Mouse (Mus musculus): ENCODE data around the gene Krtap7-1.

Gene Krtap7-1

DNA sequence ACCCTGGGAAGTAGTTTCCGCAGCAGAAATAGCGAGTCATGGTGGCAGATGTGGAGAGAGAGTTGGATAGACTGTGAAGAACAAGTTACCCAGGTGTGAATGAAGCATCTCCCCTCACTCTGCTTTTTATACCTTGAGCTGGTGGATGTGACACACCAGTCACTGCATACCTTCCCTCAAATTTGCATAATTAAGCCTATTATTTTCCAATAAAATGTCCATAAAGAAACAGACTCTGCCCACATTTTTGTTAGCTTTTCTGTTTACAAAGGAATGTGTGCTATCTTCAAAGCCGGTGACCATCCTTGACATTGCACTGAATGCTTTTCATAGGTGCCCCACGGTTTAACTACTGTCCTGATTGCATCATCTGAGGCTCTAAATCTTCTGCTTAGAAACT, at the start of gene Krtap7-1:
Krtap7-1 (minus strand) TSS at position 101 of the 400 bp plus-strand sequence.
- DNase-seq: no peak

DNA sequence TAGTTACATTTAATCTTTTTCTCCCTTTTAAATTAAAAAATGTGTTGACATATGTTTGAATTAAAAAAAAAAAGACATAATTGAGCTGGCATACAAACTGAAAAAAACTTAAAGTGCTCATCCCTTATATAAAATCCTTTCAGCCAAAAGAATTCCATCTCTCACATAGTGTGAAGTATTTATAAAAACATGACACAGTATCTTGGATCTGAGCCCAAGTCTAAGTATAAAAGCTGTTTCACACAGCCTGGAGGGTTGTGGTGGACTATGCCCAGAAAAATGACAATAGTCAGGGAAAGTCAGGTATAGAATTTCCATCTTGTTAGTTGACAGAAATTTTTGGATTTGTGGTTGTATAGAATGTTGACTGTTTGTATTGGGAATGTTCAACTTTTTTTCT, 42.2 kb upstream of the Krtap7-1 start:
- no peak for DNase-seq

DNA sequence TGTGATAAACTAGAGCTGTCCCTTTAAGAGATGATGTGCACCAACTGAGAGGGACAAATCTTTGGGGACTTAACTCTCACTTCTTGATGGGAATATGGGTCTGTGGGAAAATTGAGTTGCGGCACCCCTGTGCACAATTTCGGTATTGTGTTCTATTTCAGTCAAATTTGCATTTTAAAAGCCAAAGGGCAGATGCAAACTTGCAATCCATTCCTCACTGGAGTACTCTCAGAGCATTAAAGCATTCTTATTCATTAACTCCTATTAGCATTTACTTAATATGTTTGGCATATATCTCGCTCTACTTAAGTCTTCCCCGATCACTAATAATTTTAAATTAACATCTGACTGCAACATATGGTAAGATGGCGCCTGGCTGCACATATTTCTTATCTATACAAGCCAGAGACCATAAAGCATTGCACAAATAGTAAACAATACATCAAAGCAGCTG, 29.9 kb upstream of the Krtap7-1 start:
- DNase-seq: no peak

DNA sequence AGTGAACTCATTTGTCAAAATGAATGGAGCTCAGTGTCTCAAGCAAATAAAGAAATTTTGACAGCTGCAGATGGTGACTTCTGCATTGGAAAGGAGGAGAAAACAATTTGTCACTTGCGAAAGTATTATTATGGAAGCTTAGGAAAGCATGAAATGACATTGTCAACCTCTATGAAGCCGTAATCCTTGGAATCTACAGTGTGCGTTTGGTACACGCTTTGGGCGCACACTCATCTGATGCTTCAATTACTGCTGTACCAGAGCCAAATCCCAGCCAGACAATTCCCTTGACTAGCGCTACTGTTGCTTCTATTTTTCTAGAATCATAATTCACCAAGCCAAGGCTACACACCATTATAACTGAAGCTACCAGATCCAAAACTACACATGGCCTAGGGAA, 29.2 kb upstream of the Krtap7-1 start:
- DNase-seq: no peak

DNA sequence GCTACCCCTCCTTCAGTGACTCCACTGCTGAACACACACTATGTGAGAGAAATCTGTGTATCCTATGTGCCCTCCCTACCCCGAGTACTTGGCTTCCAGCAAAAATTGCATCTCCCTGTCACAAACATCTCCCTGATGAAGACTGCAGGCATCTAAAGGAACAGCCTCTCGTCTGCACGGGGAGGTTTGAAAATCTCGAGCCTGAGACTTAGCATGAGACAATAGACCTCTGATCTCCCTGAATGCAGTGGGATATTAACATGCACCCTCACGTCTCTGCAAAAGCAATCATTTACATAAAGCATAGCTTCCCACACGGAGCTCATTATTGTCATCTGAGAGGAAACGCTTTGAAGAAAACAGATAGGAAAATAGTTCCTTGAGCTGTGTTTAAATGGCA, 22.4 kb upstream of the Krtap7-1 start:
- DNase-seq: no peak

DNA sequence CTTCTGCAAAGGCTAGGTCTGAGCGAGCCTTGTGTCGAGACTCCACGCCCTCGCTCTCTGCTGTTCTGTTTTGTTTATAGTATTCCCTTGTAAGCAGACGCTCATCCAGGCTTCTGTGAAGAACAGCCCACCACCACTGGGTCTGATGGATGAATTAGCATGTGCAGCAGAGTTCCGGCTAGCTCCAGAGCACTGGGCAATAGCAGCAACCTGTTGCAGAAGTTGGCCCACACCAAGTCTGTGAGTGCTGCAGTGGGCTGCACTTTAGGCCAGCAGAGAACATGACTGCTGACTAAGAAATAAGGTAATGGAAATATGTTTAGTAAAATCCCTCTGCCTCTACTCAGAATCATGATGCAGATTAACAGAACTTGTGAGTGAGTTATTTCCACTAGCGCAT, 21.7 kb upstream of the Krtap7-1 start:
- DNase-seq: no peak

DNA sequence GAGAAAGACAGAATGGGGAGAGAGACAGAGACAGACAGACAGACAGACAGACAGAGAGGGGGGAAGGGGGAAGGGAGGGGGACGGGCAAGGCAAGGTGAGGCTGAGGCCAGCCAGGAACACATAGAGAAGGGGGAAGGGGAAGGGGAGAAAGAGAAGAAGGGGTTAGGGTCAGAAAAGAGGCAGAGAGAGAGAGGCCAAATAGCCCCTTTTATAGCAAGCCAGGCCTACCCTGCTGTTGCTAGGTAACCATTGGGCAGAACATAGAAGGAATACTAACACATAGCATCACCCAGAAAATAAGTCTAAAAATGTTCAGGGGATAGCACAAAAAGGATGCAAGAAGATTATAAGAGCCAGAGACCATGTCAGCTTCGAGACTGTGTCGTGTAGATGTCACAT, 20.3 kb upstream of the Krtap7-1 start:
- DNase-seq: no peak

DNA sequence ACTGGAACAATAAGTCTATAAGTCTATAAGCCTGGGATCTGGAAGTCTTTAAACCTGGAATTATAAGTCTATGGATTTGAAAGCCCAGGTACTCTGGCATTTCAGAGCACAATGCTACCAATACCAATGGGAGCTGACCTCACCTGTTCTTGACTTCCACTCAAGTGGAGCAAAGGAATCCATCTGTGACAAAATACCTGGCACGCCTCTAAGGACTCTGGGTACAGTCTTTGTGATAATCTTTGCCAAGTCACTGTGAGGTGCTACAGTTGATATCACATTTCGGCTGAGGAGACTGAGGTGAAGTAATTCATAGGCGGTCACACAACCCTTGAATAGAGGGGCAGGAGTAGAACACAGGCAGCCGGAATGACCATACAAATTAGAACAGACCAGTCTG, 12.9 kb upstream of the Krtap7-1 start:
- DNase-seq: no peak

DNA sequence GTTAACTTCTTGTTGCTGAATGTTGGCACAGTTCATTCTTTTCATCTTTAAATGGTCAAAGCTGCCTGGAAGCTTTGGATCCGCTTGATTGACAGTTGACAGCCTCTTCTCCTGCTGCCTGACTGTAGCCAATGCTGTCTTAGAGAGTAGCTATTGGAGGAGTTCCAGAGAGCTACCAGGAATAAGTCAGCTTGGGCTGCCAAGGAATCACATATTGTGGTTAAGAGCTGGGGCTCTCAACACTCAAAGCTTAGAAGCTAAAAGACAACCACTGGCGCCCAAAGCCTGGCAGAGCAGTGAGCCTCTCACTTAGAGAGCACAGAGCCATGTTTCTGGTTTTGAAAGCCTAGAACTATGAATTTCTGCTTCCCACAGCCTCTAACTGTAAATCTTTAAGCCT, 12.4 kb upstream of the Krtap7-1 start:
- DNase-seq: no peak

DNA sequence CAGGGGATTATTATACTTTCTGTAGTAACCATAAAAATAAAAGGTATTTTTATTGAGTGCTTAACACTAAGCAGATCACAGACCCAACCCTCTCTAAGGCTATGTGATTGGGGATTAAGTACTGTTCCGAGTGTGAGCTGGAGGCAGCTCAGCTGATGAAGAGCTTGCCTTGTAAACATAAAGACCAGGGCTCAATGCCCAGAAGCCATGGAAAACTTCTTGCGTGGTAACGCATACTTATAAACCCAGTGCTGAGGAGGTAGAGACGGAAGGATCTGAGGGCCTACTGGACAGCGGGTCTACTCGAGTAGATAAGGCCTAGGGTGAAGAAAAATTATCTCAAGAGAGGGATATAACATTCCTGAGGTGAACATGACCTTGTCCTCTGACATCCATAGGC, 12.0 kb upstream of the Krtap7-1 start:
- DNase-seq: no peak

DNA sequence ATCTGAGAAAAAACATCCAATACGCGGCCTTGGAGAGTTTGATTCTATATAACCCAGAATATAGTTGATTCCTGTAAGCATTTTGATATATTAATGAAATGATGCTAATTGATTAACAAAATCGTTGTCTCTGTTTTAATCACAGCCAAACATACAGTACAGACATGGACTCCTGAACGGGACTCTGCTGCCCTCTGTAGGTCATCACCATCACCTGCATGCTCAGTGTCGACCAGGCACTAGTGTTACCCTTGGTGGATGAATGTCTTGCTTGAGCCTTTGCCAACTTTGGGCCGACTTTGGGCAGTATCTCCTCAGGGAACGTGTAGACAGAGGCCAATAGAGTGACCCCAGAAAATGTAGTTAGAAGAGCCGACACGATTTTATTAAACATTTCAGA, 9.5 kb upstream of the Krtap7-1 start:
- DNase-seq: peak; percentile 3

DNA sequence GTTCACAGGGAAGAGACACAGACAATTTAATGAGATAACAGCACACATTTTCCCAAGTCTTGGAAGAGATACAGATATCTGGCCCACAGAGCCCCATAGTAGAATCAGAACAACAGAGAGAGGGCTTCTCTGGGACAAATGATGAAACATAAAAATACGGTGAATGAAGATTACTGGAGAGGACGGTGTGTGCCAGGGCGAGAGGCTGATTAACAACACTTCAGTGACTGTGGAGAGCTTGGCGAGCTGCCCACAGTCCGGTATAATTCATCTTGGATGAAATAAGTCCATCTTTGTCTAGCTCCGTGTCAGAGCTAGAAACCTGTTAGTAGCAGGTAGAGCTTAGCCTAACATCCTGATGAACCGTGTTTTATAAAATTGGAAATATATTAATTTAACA, 5.3 kb upstream of the Krtap7-1 start:
- DNase-seq: no peak

DNA sequence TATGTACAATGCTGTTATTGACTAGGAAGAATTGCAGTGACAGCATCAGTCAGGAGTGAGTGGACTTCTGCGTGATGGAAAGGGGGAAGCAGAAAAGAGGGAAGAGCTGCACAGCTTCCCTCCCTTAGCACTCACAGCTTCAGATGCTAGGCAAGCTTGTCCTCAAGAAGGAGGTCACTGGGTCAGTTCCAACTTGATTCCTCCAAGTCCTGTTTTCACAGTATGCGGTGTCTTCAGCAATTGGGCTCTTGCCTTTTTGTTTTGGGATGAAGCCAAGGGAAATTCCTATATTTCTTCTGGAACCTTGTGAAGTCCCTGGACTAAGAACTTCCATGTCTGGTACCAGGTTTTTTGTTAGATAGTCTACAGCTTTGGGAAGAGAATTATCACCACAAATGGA, 4.6 kb downstream of the Krtap7-1 start:
- DNase-seq: no peak

DNA sequence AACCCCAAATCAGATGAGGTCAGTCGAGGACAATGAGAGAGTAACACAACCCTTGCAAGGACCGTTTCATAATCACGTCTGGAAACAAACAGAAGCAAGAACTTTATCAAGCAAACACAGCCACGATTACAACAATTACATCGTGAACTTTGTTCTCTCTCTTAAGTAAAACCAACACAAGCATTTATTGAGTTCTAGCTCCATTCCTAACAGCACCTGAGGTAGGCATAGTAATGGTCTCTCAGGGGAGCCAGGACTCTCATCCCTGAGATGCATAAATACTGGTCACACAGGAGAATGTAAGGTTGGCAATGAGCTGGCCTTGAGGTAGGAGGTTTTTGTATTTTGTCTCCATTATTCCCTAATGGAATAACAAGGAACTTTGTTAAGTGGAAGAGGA, 6.3 kb downstream of the Krtap7-1 start:
- DNase-seq: no peak

DNA sequence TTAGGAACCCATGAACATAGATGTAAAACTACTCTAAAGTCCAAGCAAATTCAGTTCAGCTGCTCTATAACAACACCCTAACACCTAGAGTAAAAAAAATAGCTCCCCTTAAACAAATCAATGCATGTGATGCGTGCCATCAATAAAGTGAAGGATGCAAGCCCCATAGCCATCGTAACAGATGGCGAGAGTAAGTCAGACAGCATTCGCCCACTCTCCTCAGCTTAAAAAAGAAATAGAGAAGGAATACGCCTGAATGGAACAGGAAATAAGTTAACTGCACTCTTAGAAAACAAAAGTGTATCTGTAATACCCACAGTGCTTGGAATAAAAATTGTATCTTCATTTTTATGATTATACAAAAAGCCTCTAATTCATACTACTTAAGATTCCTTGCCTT, 11.1 kb downstream of the Krtap7-1 start:
- no peak for DNase-seq

DNA sequence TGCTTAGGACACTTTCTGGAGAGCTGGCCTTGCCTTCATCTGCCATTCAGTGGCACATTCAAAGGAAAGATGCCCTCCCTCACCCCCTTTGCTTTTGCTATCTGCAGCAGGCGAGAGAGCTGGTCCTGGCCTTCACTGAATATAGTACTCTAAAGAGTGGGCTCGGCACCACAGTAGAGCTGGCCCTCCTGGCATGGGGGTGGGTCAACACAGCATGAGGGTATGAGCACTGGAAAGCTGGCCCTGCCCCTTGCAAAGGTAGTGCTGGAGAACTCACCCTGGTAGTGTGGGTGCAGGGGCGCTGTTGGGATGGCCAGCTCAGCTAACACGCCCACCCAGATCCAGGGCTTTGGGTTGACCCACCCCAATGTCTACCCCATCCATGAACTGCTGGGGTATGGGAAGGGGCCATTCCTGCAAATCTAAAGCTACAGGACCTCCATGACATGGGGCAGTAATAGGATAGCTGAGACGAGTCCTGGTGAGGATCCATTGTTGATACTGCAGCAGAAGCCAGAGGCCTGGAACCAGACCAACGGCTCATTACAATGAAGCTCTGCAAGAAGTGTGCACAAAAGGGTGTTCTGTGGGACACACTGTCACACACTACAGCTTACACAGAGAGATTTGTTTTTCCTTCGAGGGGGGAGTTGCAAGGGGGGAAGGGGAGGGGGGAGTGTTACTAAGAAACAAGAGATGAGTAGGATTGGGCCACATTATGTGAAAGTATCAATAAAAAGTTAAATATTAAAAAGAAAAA, 12.5 kb downstream of the Krtap7-1 start:
- no peak for DNase-seq

DNA sequence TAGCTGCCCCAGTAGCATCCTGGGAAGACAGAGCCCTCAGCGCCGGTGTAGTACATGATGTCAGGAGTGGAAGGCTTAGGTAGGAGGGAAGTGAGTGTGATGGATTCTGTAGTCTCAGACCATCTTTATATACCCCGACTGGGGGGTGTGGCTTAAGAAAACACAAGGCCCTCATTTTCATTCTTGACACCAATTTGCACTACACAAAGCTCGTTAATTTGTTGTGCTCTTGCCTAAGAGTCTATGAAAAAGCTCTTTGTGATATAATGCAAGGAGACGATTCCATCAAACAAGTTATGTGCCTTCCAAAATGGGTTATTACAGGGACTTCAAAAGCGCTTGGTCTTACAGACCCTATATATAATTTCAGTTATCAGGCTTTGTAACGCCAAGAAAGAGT, 20.3 kb downstream of the Krtap7-1 start, which contains the start of gene Krtap8-1:
Krtap8-1 (minus strand) TSS at position 101 of the 400 bp plus-strand sequence.
- no peak for DNase-seq

DNA sequence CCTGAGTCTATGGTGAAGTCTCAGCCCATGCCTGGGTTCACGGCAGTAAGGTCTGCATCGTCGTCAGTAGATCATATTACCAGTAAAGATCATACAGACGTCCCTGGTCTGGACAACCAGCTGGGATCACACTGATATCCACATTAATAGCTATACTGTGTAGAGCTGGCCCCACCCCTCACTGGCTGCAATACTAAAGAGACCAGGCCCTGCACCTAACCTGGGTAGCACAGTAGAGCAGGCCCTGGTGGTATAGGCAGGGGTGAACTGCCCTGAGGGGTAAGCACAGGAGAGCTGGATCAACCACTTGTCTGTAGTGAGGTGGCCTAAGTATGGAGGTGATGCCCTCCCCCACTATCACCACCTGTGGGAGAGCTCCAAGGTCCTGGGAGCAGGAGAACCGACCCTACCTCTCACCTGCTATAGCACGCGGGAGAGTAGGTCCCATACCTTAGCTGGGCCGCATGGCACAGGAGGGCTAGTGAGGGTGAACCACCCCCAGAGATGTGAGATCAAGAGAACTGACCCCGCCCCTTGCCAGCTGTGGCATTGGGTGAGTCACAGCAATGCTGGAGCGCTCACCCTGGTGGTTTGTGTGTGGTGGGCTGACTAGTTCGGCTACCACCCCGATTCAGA, 30.3 kb downstream of the Krtap7-1 start:
- DNase-seq: no peak

DNA sequence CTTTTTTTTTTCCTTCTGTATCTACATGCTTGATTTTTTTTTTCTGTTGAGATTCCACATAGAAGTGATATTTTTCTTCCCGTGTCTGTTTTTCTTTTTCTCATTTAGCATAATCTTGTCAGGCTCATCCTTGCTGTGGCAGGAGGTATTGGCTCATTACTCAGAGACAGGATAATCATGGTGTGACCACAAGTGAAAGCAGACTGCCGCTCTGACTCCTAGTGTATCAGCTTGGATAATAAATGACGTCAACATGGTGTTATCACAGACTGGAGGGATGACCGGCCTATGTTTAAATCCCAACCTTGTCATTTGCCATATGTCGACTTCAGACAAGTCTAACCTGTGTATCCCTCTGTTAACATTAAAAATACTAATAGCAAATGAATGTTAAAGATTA, 46.9 kb downstream of the Krtap7-1 start:
- no peak for DNase-seq

All from thymus, postnatal 25 days (tissue).